Mouse (Mus musculus): ENCODE measurements around the gene Ntrk2. TPM values are rescaled to one million over a fixed set of nuclear protein-coding genes. Genes with fewer than 3 reads are reported as not detected.
"Not testable (repeated sequence)": the region's sequence is repeated elsewhere in the genome, so short reads cannot be mapped to it uniquely, and the experiment has no call there.

Gene Ntrk2
- total RNA-seq, 4 experiments from 2014 or later, result 0.65 to 1.5 (median 1.1) TPM

- DNase-seq (ENCODE audit: low spot score), result not testable (repeated sequence)
Observed at GRCm38 (mm10) chr13:59107791-59108190, 301.4 kb downstream of the Ntrk2 start.

GRCm38 (mm10) chr13:59110107-59110506, 303.7 kb downstream of the Ntrk2 start:
- no peak for DNase-seq (ENCODE audit: low spot score)

- DNase-seq (ENCODE audit: low spot score), result no peak
Observed at GRCm38 (mm10) chr13:59114684-59115083, 308.3 kb downstream of the Ntrk2 start.

GRCm38 (mm10) chr13:59115551-59115950, 309.2 kb downstream of the Ntrk2 start:
- no peak for DNase-seq (ENCODE audit: low spot score)

- DNase-seq (ENCODE audit: low spot score), result no peak
Observed at GRCm38 (mm10) chr13:59117233-59117632, 310.9 kb downstream of the Ntrk2 start.

GRCm38 (mm10) chr13:59119596-59120394, 313.4 kb downstream of the Ntrk2 start:
- no peak for DNase-seq (ENCODE audit: low spot score)

GRCm38 (mm10) chr13:59143141-59143744, 336.9 kb downstream of the Ntrk2 start:
- DNase-seq (ENCODE audit: low spot score), result no peak

- DNase-seq (ENCODE audit: low spot score), result no peak
Observed at GRCm38 (mm10) chr13:59144321-59144856, 338.0 kb downstream of the Ntrk2 start.

- DNase-seq (ENCODE audit: low spot score), result peak; percentile 8
Observed at GRCm38 (mm10) chr13:59145677-59146555, 339.5 kb downstream of the Ntrk2 start.

GRCm38 (mm10) chr13:59146616-59147015, 340.2 kb downstream of the Ntrk2 start:
- no peak for DNase-seq (ENCODE audit: low spot score)

- DNase-seq (ENCODE audit: low spot score), result no peak
Observed at GRCm38 (mm10) chr13:59147976-59148375, 341.6 kb downstream of the Ntrk2 start.

- DNase-seq (ENCODE audit: low spot score), result no peak
Observed at GRCm38 (mm10) chr13:59148793-59149192, 342.4 kb downstream of the Ntrk2 start.

GRCm38 (mm10) chr13:59164015-59164414, 357.6 kb downstream of the Ntrk2 start:
- DNase-seq (ENCODE audit: low spot score), result no peak

GRCm38 (mm10) chr13:59173840-59174239, 367.5 kb downstream of the Ntrk2 start:
- DNase-seq (ENCODE audit: low spot score), result no peak

GRCm38 (mm10) chr13:59176021-59176420, 369.7 kb downstream of the Ntrk2 start:
- no peak for DNase-seq (ENCODE audit: low spot score)

- no peak for DNase-seq (ENCODE audit: low spot score)
Observed at GRCm38 (mm10) chr13:59176485-59176884, 370.1 kb downstream of the Ntrk2 start.

GRCm38 (mm10) chr13:59177003-59177402, 370.6 kb downstream of the Ntrk2 start:
- DNase-seq (ENCODE audit: low spot score), result no peak

- no peak for DNase-seq (ENCODE audit: low spot score)
Observed at GRCm38 (mm10) chr13:59179986-59180385, 373.6 kb downstream of the Ntrk2 start.

- DNase-seq (ENCODE audit: low spot score), result no peak
Observed at GRCm38 (mm10) chr13:59180781-59181180, 374.4 kb downstream of the Ntrk2 start.

GRCm38 (mm10) chr13:59181188-59181947, 375.0 kb downstream of the Ntrk2 start:
- no peak for DNase-seq (ENCODE audit: low spot score)

- DNase-seq (ENCODE audit: low spot score), result no peak
Observed at GRCm38 (mm10) chr13:59182630-59183029, 376.3 kb downstream of the Ntrk2 start.
